Mouse (Mus musculus): ENCODE data around the gene Inf2. TPM values are rescaled to one million over a fixed set of nuclear protein-coding genes. Genes with fewer than 3 reads are reported as not detected.

Gene Inf2
- polyA plus RNA-seq, 1 experiment from 2014 or later: 1.3 TPM

GRCm38 (mm10) chr12:112604709-112605649 is 16.4 kb downstream of the Inf2 start:
- peak; percentile 62 for DNase-seq (ENCODE audit: extremely low spot score, low spot score)
- no peaks in the 10 kb centered on the region for H3K27me3 ChIP-seq (ENCODE audit: poor library complexity, severe bottlenecking)
- H3K4me1 ChIP-seq: peaks cover 17% of the 10 kb centered on the region
- no peaks in the 10 kb centered on the region for H3K9me3 ChIP-seq
- H3K36me3 ChIP-seq (replicated peaks): no peaks in the 10 kb centered on the region; the same call in 1 of the 2 replicates
- H3K27ac ChIP-seq: peak overlapping the region; percentile 59
- 69% methylated on average over 20 of the region's 20 CpGs for WGBS
- no peak overlapping the region for H3K4me3 ChIP-seq

GRCm38 (mm10) chr12:112605766-112606165 is 17.2 kb downstream of the Inf2 start:
- 45% methylated on average over 6 of the region's 6 CpGs for WGBS
- Histone ChIP-seq H3K27ac (no peak overlapping the region), H3K36me3 (replicated peaks) (peaks cover 2% of the 10 kb centered on the region; the same call in 1 of the 2 replicates), H3K4me1 (peaks cover 13% of the 10 kb centered on the region), H3K9me3 (no peaks in the 10 kb centered on the region), H3K27me3 (ENCODE audit: poor library complexity, severe bottlenecking) (no peaks in the 10 kb centered on the region), H3K4me3 (no peak overlapping the region)
- DNase-seq (ENCODE audit: extremely low spot score, low spot score): peak; percentile 64

- H3K36me3 ChIP-seq (replicated peaks): peaks cover 2% of the 10 kb centered on the region; the same call in 1 of the 2 replicates
- no peak for DNase-seq (ENCODE audit: extremely low spot score, low spot score)
- no peak overlapping the region for H3K27ac ChIP-seq
- peaks cover 11% of the 10 kb centered on the region for H3K4me1 ChIP-seq
- no peak overlapping the region for H3K4me3 ChIP-seq
- no peaks in the 10 kb centered on the region for H3K9me3 ChIP-seq
- H3K27me3 ChIP-seq (ENCODE audit: poor library complexity, severe bottlenecking): no peaks in the 10 kb centered on the region
- WGBS: 91% methylated on average over 6 of the region's 6 CpGs
Measured at GRCm38 (mm10) chr12:112606998-112607397, 18.4 kb downstream of the Inf2 start.

- H3K27ac ChIP-seq: no peak overlapping the region; the same call in 1 of the 2 replicates
- no peak for DNase-seq (ENCODE audit: extremely low spot score, low spot score)
- no peaks in the 10 kb centered on the region for H3K9me3 ChIP-seq
- H3K36me3 ChIP-seq (replicated peaks): peaks cover 2% of the 10 kb centered on the region; the same call in 1 of the 2 replicates
- 93% methylated on average over 10 of the region's 10 CpGs for WGBS
- peaks cover 11% of the 10 kb centered on the region for H3K4me1 ChIP-seq
- H3K27me3 ChIP-seq (ENCODE audit: poor library complexity, severe bottlenecking): no peaks in the 10 kb centered on the region
- H3K4me3 ChIP-seq: no peak overlapping the region
Measured at GRCm38 (mm10) chr12:112609031-112609430, 20.4 kb downstream of the Inf2 start.

- no peaks in the 10 kb centered on the region for H3K36me3 ChIP-seq (replicated peaks)
- no peak overlapping the region for H3K27ac ChIP-seq
- peaks cover 36% of the 10 kb centered on the region for H3K27me3 ChIP-seq (ENCODE audit: poor library complexity, severe bottlenecking)
- no peak for DNase-seq (ENCODE audit: extremely low spot score, low spot score)
- no peak overlapping the region for H3K4me3 ChIP-seq
- 70% methylated on average over 9 of the region's 9 CpGs for WGBS
- H3K9me3 ChIP-seq: no peaks in the 10 kb centered on the region
- peaks cover 39% of the 10 kb centered on the region for H3K4me1 ChIP-seq
Measured at GRCm38 (mm10) chr12:112616668-112617067, 28.1 kb downstream of the Inf2 start.

- no peak for DNase-seq (ENCODE audit: extremely low spot score, low spot score)
- H3K36me3 ChIP-seq (replicated peaks): no peaks in the 10 kb centered on the region
- no peak overlapping the region for H3K4me3 ChIP-seq
- H3K9me3 ChIP-seq: no peaks in the 10 kb centered on the region
- peaks cover 39% of the 10 kb centered on the region for H3K4me1 ChIP-seq
- H3K27ac ChIP-seq: no peak overlapping the region
- WGBS: 91% methylated on average over 11 of the region's 11 CpGs
- peaks cover 41% of the 10 kb centered on the region for H3K27me3 ChIP-seq (ENCODE audit: poor library complexity, severe bottlenecking)
Measured at GRCm38 (mm10) chr12:112617184-112617583, 28.6 kb downstream of the Inf2 start.

- H3K27ac ChIP-seq: 0 out of 2 replicates have a peak overlapping the region, but pooled peaks have one; percentile 32
- H3K4me1 ChIP-seq: peaks cover 42% of the 10 kb centered on the region
- WGBS: 13% methylated on average over 8 of the region's 8 CpGs
- H3K4me3 ChIP-seq: no peak overlapping the region
- H3K36me3 ChIP-seq (replicated peaks): no peaks in the 10 kb centered on the region
- peaks cover 49% of the 10 kb centered on the region for H3K27me3 ChIP-seq (ENCODE audit: poor library complexity, severe bottlenecking)
- H3K9me3 ChIP-seq: no peaks in the 10 kb centered on the region
- DNase-seq (ENCODE audit: extremely low spot score, low spot score): peak; percentile 76
Measured at GRCm38 (mm10) chr12:112617898-112618380, 29.4 kb downstream of the Inf2 start.

GRCm38 (mm10) chr12:112618981-112619685 is 30.5 kb downstream of the Inf2 start:
- H3K4me3 ChIP-seq: peak overlapping the region; percentile 55
- peaks cover 54% of the 10 kb centered on the region for H3K4me1 ChIP-seq
- 19% methylated on average over 13 of the region's 13 CpGs for WGBS
- H3K36me3 ChIP-seq (replicated peaks): no peaks in the 10 kb centered on the region
- DNase-seq (ENCODE audit: extremely low spot score, low spot score): peak; percentile 26
- H3K27me3 ChIP-seq (ENCODE audit: poor library complexity, severe bottlenecking): peaks cover 51% of the 10 kb centered on the region
- H3K27ac ChIP-seq: peak overlapping the region; percentile 69; the same call in 1 of the 2 replicates
- H3K9me3 ChIP-seq: no peaks in the 10 kb centered on the region

GRCm38 (mm10) chr12:112619686-112620353 is 31.2 kb downstream of the Inf2 start, which contains the start of gene Adssl1:
Adssl1 (plus strand) TSS chr12:112620045.
- peak within 1 kb of the TSS; percentile 69 for H3K27ac ChIP-seq
- peak within 1 kb of the TSS; percentile 55 for H3K4me3 ChIP-seq
- H3K9me3 ChIP-seq: no peaks in the 10 kb centered on the region
- H3K36me3 ChIP-seq (replicated peaks): no peaks in the 10 kb centered on the region
- peak; percentile 68 for DNase-seq (ENCODE audit: extremely low spot score, low spot score)
- under 1% methylated on average over 56 of the region's 56 CpGs for WGBS
- peaks cover 59% of the 10 kb centered on the region for H3K4me1 ChIP-seq
- peaks cover 51% of the 10 kb centered on the region for H3K27me3 ChIP-seq (ENCODE audit: poor library complexity, severe bottlenecking)

- 12% methylated on average over 16 of the region's 16 CpGs for WGBS
- no peaks in the 10 kb centered on the region for H3K36me3 ChIP-seq (replicated peaks)
- peak overlapping the region; percentile 69 for H3K27ac ChIP-seq
- H3K27me3 ChIP-seq (ENCODE audit: poor library complexity, severe bottlenecking): peaks cover 51% of the 10 kb centered on the region
- H3K4me1 ChIP-seq: peaks cover 56% of the 10 kb centered on the region
- H3K4me3 ChIP-seq: peak overlapping the region; percentile 55
- H3K9me3 ChIP-seq: no peaks in the 10 kb centered on the region
- no peak for DNase-seq (ENCODE audit: extremely low spot score, low spot score)
Measured at GRCm38 (mm10) chr12:112620354-112621061, 31.9 kb downstream of the Inf2 start.

GRCm38 (mm10) chr12:112621900-112622299 is 33.3 kb downstream of the Inf2 start:
- H3K9me3 ChIP-seq: no peaks in the 10 kb centered on the region
- peaks cover 51% of the 10 kb centered on the region for H3K27me3 ChIP-seq (ENCODE audit: poor library complexity, severe bottlenecking)
- no peaks in the 10 kb centered on the region for H3K36me3 ChIP-seq (replicated peaks)
- WGBS: 89% methylated on average over 3 of the region's 3 CpGs
- no peak overlapping the region for H3K4me3 ChIP-seq
- H3K27ac ChIP-seq: no peak overlapping the region
- peaks cover 61% of the 10 kb centered on the region for H3K4me1 ChIP-seq
- no peak for DNase-seq (ENCODE audit: extremely low spot score, low spot score)

Measured in forebrain, embryonic 10.5 days (tissue).